Mouse (Mus musculus) heart, postnatal 36 days (tissue): ENCODE measurements at regions not wholly inside any gene's neighbourhood (a gene's known extent, or its start where the extent isn't known, plus 50 kb on each side); places are given as distances from the start of the nearest gene placed in this dataset.
"Not testable (repeated sequence)": the region's sequence is repeated elsewhere in the genome, so short reads cannot be mapped to it uniquely, and the experiment has no call there.

ENCODE experiments used
- DNase-seq, 2 experiments: peaks; one replicate each; pipeline ENCODE4 v3.0.0; 2021 to 2022
- intact Hi-C: fragments of 180-260 bp; cut with DNase I; formaldehyde crosslinking; loops from one replicate; pipeline ENCODE4 v1.15.1; 2025

DNA sequence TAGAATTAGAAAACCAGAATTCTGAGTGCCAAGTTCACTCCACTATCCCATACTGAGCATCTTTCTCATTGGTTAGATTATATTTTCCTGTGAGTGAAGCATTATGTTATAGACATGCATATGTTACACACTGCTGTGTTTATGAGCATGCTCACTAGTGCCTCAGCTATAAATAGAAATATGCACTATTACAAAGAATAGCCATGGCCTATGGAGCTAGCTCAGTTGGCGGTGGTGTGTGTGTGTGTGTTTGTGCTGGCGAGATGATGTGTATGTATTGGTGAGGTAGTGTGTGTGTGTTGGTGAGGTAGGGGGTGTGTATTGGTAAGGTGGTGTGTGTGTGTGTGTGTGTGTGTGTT lies 106.2 kb downstream of the Sec31a start:
- intact Hi-C loops = no loop called here
- DNase-seq = no peak

DNA sequence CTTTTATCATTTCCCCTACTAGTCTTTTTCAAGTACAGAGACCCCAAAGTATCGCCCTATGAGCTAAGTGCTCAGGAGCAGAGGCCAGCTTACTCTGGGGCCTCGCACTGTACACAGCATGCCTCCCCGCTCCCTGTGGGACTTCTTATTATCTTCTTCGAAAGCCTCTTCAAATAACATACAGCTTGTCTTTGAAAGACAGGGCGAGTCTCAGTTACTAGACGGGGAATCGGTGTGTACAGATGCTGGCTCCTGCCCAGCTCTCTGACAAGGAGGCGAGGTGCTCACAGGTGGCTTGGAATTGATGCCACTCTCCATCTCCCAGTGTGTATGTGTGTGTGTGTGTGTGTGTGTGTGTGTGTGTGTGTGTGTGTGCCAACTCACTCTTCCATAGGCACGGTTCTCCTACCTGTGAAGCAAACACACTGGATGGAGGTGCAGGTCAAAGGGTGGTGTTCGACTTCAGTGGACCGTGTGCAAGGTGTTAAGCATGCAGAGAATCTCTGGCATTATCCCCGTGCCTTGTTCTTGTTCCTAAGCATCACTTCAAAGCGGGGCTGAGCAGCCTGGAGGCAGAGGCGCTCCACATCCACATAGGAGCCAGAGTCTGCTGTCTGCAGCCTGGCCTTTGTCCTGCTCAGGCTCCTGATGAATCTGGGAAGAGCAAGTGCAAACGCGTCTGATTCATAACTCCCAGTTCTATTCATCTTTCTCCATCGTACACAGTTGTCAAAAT lies 106.8 kb downstream of the Sec31a start:
- intact Hi-C loops = no loop called here

DNA sequence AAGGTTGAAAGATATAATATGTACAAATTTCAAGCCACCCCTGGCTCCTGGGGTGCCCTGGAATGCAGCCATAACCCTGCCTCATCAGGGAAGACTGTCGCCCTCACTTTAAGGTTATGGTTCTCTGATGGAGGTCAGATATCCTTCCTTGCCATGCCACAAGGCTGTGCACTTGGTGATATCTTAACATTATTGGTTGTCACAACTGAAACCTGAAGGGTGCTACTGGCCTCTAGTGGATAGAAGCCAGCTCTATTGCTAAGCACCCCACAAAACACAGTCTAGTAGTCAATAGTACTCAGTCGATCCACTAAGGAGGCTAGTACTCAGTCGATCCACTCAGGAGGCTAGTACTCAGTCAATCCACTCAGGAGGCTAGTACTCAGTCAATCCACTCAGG lies 111.6 kb downstream of the Sec31a start:
- DNase-seq = no peak
- intact Hi-C loops = no loop called here

More for the DNA sequence above, 106.8 kb downstream of the Sec31a start:
- DNase-seq = no peak

DNA sequence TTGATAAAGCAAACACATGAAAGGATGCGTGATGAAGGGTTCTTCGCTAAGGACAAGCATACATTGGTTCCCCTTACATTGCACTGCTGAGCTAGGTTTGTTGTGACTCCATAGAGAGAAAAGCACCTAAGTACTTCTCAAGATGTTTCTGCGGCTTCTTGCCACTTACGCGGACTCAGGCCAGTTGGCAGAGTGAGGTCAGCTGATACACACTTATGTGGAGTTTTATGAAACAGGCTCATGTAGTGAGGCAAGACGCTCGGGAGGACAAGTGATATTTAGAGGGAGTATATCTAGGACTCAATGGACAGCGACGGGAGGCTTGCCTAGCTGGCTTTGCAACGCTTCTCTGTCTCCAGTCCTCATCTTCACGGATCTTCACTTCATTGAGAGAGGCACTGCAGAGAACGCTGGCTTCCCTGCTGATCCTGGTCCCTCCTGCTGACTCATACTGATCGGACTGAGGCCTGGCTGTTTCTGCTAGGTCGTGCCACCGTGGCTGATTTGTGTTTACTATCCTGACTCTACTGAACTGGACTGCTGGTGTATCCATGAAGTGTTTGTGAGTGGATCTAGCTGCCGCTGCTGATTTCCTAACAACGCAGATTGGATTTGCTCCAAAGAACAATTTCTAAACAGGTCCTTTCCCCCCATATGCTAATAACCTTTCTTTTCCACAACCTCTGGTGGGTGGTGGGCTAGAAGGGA lies 113.8 kb downstream of the Sec31a start:
- DNase-seq = no peak
- intact Hi-C loops = no loop called here

DNA sequence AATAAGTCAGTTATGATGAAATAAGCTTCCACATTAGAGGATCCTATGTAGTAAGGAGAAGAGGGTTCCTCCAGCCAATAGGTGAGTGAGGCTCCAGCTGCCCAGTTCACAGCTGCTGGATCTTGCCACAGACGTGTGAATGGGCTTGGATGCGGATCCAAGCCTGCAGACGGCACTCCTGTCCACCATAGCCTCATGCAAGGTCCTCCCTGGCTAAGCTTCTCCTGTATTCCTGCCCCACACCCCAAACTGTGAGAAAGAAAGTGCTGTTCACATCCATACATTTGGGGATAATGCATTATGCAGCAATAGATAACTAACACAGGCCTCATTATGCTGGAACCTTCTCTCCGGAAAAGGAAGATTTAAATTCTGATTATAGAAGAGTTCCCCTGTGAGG lies 116.9 kb downstream of the Sec31a start:
- intact Hi-C loops = no loop called here
- DNase-seq = no peak

DNA sequence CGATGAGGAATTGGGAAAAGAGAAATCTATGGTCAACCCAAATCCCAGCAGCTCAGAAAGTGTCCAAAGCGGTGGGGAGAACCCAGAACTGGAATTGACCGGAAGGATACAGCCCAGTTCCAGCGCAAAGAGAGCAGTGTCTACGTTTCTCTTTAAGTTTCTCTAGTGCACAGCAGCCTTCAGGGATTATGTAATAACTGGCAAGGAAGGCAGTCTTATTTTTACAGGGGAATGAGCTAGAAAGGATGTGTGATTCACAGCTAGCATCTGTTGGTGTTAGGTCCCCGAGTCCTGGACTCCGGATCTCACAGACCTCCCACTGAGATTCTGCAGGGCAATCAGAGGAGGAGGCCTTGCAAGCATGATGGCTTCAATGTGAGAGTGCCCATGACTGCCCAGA lies 121.8 kb downstream of the Sec31a start:
- no peak for DNase-seq
- intact Hi-C loops = no loop called here

DNA sequence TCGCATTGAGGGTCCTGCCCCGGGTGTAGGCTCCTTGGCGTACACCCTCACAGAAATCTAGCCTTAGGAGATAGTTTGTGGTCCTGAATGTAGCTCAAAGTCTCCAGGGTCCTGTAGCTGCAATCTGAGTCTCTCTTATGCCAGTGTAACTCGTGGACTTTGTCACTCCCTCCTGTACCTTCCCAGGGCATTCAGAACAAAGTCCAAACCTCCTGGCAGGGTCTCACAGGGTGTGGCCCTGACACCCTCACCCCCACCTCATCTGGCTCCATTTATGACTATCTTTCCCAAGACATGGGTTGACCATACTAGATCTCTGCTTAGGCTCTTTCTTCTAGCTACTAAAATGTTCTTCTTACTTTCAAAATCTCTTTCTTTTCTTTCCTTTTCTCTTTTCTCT lies 120.6 kb upstream of the Tmem150c start:
- intact Hi-C loops = no loop called here

DNA sequence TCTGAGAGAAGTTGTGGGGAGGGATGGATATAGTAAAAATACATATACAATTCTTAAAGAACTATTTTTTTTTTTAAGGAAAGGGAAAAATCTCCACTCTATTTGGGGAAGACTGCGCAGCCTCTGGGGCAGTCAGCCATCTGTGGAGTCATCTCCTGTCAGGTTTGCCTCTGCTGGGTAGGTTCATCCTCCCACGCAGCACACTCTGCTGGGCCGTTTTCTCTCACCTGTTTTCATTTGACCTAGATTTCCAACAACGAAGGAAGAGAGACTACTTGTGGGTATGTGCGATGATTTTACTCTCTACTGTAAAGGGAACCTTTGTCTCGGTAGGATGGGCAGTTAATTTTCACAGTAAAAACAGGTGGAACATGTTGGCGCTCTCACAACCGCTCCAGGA lies 119.9 kb upstream of the Tmem150c start:
- intact Hi-C loops = no loop called here
- DNase-seq = no peak

More for the DNA sequence above, 120.6 kb upstream of the Tmem150c start:
- no peak for DNase-seq

DNA sequence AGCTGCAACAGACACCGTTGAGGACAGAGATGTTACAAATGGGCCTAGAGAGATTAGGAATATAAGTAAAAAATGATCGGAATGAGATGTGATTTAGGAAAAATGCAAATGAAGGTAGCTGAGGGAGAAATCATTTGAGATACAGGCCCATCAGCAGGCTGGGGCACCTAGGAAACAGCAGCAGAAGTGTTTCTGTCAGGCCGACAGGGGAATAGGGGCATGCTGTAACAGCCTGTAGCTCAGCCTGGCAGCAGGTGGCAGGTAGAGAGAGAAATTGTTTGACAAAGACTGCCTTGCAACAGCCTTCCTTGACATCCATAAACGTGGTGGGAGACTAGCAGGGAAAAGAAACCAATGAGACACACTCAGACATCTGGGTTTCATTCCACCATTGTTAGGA lies 115.1 kb upstream of the Tmem150c start:
- DNase-seq = no peak
- intact Hi-C loops = no loop called here

DNA sequence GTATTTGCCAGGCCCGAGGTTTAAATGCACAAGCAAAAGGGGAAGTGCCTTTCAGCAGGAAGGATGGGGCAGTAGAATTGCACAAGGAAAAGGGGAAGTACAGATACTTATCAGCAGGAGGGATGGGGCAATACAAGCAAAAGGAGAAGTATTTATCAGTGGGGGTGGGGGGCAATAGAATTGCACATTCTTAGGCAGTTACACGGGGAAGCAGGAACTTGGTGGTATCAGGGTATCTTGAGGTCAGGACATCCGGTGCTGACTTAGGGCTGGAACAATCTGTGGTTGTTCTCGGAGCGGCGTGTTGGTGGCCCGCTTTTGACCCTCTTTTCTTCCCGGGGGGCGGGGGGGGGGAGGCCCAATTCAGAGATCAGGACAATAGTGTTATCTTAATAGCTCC lies 112.4 kb upstream of the Tmem150c start:
- intact Hi-C loops, DNase-seq: not testable (repeated sequence)

DNA sequence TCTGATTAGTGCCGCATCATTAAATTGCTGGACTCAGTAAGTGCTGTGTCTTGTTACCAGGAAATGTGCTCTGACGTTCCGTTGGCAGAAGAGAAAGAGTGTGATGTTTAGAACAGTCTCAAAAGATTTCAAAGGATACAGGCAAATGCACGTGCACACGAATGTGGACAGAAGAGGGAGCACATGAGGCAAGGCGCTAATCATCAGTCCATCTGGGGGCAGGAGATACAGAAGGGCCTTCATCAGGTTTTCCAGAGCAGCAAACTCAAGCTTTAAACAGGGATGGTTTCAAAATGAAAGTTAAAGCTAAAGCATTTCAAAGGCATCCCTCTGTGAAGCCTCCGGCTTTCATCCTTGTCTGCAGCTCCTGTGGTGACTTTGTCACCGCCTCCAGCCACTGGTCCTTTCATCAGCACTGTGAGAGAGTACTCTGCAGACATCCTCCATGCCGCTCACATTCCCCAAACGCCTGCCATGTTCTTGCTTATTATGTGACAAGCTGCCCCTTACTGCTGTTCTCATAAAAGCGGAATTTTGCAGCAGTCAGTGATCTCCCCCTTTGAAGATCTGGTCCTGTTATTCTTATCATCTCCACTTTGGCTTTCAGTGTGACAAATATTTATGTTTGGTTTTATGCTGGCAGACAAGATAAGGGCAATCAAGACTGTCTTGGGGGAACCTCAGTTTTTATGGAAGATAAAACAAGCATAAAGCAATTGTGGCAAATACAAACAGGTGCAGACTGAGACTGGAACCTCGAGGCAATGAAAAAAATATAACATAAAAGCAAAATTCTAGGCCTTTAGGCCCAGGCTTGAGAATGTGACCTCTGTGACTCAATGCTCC lies 111.5 kb upstream of the Tmem150c start:
- DNase-seq = no peak
- intact Hi-C loops = no loop called here

DNA sequence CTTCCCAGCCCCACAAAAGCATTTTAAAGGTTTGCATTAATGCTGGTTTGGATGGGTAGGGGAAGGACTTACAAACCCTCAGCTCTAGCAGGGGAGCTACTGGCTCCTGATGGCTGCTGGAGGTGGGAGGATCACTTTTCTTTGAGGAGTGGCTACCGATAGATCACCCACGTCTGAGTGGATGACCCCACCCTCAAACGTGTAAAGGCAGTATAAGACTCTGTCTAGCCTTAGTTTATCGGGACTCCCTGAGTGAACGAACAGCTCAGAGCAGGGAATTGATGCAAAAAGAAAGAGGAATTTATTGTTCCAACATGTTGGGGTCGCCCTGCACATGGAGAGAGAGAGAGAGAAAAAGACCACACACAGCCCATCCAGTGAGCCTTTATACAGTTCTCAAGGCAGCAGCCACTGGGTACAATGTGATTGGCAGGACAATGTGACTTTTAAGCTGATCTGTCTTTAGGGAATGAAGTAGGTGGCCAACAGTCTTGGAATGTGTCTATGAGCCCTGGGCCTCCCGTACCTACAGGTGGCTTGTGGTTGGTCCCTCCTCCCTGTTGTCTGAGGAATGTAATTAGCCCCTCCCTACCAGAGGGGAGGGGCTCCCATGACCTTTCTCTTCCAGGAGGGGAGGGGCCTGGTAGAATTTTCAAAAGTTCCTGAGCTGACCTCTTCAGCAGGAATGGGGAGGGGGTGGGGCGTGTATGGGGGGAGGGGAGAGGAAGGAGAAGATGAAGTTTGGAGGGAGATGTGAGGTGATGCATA lies 108.7 kb upstream of the Tmem150c start:
- intact Hi-C loops = no loop called here
- no peak for DNase-seq

DNA sequence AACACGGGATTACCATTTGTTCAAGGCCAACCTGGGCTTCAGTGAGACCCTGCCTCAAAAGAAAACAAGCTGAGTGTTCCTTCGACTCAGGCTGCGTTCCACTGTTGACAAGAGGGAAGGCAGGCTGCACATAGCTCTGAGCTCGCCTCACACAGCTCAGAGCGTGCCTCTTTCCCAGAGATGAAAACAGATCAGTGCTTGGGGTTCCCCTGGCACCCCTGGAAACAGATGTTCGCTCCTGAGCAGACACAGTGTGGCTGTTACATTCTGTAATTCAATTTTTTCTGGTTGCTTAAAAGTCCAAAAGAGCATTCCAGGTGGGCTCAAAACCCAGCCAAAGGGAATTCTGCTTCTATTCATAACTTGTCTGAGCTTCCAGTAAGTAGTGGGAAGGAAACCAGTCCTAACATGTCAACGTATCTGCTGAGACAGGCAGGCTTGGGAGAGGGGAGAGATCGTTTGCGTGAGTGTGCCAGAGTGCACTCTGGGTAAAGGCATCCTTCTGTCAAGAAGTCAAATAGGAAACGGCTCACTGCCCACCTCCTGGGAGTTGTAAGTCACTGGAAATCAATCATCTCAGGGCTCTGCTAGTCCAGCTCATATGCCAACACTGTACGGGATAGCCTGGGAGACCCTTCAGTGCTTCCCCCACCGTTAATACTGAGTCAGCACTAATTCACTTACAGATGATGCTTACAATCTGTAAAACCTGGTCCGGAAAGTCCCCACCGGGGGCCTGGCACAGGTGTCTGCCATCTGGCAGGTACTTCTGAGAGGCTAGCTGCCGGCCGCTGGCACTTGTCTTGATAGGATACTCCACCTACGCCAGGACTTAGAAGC lies 107.3 kb upstream of the Tmem150c start:
- no peak for DNase-seq
- intact Hi-C loops = no loop called here

DNA sequence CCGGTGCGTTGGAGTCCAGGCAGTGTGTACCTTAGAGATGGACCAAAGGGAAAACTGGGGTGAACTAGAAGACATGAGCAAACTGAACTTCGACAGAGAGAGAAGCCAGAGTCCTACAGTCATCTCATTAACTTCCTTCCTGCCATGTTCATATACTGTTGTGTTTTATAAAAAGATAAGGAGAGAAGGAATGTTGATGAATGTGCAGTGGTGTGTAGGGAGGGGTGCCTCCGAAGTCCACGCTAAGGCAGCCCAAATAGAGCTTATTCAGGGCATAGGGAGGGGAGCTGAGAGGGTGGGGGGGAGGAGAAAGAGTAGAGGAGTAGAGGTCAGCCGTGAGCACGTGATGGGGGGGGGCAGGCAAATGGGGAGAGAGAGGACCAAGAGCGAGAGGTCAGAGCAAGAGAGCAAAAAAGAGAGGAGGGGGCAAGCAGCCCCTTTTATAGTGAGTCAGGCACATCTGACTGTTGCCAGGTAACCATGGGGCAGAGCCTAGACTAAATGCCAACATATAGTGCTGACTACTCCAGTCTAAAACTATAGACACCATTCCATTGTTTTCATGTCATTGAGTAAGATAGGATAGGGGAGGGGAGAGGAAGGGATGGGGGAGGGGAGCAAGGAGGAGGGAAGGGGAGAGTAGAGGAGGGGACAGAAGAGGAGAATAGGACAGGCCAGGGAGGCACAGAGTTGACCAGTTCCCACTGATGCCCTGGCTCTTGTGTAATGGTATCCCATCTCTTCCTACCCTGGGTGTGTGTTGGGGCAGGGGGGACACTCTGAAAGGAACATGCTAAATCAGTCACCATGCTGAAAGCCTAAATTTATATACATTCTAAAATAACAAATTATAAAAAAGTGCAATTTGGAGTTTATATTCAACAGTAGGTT lies 100.4 kb upstream of the Tmem150c start:
- no peak for DNase-seq
- intact Hi-C loops = no loop called here

DNA sequence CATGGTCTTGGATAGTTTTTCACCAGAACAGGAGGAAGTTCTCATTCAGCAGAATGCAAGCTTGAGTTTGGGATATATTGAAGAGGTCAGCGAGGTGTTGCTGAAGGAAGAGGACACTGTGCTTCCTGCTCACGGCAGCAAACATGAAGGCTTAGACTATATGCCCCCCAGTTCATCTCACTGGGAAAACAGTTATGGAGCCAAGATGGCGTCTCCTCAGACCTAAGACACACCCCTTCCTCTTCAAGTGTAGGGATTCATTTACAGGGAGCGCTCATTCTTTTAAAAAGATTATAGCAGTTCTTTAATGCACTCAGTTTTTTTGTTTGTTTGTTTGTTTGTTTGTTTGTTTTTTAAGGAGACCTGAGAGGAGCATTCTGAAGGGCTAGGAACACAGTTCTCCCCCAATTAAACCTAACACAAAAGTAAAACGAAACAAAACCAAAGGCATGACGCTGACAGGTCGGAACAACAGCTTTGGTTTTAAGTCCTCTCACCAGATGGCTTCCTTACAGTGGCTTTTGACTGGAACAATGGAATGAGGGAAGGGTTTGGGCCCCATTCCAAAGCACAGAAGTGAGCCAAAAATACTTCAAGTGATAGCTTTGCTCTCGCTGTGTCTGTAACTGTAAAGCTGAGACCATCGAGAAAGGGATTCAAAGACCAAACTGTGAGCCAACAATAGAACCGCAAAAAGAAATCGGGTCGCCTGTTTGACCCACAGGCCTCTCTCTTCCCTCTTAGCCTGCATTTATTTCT lies 99.5 kb upstream of the Tmem150c start:
- DNase-seq = peak; percentile 4 to 7
- intact Hi-C loops = no loop called here

DNA sequence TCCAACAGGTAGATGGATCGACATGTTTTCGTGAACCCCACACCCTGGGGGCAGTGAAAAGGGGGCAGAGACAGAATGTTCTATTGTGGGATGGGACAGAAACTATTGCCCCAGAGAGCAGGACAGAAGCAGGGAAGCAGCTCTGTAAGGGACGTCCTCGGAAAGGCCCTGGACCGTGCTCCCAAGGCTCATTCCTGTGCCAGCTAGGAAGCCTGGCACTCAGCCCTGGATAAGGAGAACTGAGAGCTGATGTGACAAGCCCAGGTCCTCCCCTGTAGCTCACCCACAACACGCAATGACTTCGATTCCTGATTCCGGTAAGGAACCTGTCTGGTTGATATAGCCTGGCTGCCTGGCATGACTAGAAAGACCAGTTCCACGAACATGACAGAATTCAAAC lies 95.7 kb upstream of the Tmem150c start:
- DNase-seq = no peak
- intact Hi-C loops = no loop called here

DNA sequence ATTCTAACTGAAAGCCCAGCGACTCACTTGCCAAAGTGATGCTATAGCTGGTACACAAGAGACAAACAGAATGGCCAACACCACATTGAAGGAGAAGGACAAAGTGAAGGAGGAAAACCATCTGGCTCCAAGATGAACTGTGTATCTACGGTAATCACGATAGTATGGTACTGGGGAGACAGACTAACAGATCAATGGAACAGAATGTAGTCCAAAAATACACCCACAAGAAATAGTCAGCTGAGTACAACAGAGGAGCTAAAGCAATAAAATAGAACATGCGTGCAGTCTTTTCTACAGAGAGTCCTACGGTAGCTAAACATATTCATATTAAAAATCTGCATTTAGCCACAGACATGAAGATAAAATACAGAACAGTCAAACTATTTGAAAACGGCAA lies 92.4 kb upstream of the Tmem150c start:
- intact Hi-C loops = no loop called here
- no peak for DNase-seq

DNA sequence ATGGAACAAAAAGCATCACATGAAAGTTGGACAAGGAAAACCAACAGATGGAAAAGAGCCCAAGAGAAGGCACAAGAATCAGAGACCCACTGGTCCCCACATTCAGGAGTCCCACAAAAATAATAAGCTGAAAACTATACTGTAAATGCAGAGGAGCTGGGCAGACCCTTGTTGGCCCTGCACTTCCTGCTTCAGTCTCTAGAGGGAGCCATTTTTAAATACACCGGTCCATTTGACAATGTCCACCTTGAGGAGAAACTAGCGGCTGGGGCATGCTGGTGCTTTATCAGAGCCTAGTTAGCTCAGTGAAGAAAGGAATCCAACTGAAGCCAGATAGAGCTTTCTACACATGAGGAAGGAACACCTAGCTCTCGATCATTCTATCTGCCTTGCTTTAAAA lies 90.1 kb upstream of the Tmem150c start:
- peak in 1 of 2 experiments; percentile 15 for DNase-seq
- intact Hi-C loops = no loop called here
